Mouse (Mus musculus): ENCODE measurements around the gene Hibadh. TPM values are rescaled to one million over a fixed set of nuclear protein-coding genes. Genes with fewer than 3 reads are reported as not detected.

The Hibadh gene
- total and polyA plus RNA-seq, 3 experiments: 170 to 263 (median 218) TPM

DNA sequence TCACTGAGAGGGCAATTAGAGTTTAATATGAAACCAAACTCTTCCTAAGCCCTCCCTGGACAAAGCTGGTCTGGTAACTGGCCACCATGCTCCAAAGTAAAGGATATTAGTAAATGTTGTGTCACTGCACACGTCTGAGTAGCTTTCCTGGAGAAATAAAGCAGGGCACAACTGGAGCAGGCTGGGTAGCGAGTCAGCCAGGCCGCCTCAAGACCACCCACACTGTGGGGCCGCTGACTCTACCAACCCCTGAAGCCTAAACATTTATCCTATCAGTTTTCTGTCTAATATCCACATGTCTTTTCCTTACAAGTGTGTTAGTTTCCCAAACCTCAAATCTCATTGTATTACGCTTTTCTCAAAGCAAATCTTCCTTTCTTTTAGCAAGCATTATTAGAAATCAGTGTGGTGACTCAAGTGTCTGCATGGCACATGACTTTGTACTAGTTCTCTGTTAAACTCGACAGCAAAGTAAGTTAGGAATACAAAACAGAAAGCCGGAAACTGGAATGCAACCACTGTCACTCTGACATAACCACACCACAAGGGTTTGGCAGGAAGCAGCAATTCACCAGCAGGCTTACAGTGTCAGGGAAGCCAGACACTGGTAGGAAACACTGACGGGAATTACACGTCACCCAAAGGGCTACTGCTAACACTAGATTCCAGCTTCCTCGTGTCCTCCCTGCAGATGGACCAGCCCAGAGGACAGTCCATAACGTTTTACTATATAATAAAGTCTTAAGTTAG lies 18.3 kb downstream of the Hibadh start:
- no peak overlapping the region for H3K27ac ChIP-seq
- peaks cover 2% of the 10 kb centered on the region for H3K4me1 ChIP-seq (ENCODE audit: control insufficient read depth, insufficient read depth, low read length)
- no peaks in the 10 kb centered on the region for H3K27me3 ChIP-seq (ENCODE audit: control insufficient read depth, insufficient read depth, low read length)
- H3K9ac ChIP-seq (ENCODE audit: low read depth, low read length): no peak overlapping the region
- no peak for TF ChIP-seq POLR2A (IDR thresholded peaks at IDR 0.05; ENCODE audit: insufficient read depth, low read depth, low read length)
- WGBS: 52% methylated on average over 11 of the region's 11 CpGs
- DNase-seq: peak in 1 of 2 experiments; percentile 19
- peaks cover 7% of the 10 kb centered on the region for H3K36me3 ChIP-seq (ENCODE audit: control insufficient read depth, insufficient read depth, low read length)
- no peak overlapping the region for H3K4me3 ChIP-seq
- intact Hi-C loops (cut with DNase I): no loop called here
- no peaks in the 10 kb centered on the region for H3K79me2 ChIP-seq (replicated peaks; ENCODE audit: control insufficient read depth, insufficient read depth, low read length)

DNA sequence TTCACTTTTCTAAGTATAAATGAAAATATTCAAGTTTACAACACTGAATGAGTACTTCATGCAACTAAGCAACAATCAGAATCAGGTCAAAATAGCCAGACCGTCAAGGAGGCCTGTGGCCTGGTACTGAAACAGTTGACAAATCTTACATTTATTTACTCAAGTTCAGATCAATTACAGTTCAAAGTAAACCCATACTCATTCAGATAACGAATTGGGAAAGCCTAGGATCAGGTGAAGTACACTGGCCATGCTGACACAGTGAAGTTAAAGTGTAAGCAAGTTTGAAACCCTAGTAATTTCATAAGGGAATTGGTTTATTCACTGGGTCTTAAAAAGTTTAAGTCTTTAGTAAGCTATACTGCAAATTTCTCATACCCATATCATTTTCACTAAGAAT lies 20.1 kb downstream of the Hibadh start:
- intact Hi-C loops (cut with DNase I): no loop called here
- TF ChIP-seq POLR2A (IDR thresholded peaks at IDR 0.05; ENCODE audit: insufficient read depth, low read depth, low read length): no peak
- TF ChIP-seq CTCF (IDR thresholded peaks at IDR 0.05): no peak
- no peak for TF ChIP-seq EP300 (IDR thresholded peaks at IDR 0.05; ENCODE audit: insufficient read depth, low read depth, low read length)
- Histone ChIP-seq H3K27ac (no peak overlapping the region), H3K27me3 (ENCODE audit: control insufficient read depth, insufficient read depth, low read length) (no peaks in the 10 kb centered on the region), H3K9ac (ENCODE audit: low read depth, low read length) (no peak overlapping the region), H3K4me1 (ENCODE audit: control insufficient read depth, insufficient read depth, low read length) (peaks cover 2% of the 10 kb centered on the region), H3K36me3 (ENCODE audit: control insufficient read depth, insufficient read depth, low read length) (peaks cover 7% of the 10 kb centered on the region), H3K79me2 (replicated peaks; ENCODE audit: control insufficient read depth, insufficient read depth, low read length) (no peaks in the 10 kb centered on the region), H3K4me3 (no peak overlapping the region)
- DNase-seq: no peak
- whole genome bisulfite sequencing: 86% methylated on average over 2 of the region's 2 CpGs

- Histone ChIP-seq H3K4me1 (ENCODE audit: control insufficient read depth, insufficient read depth, low read length) (peaks cover 2% of the 10 kb centered on the region), H3K36me3 (ENCODE audit: control insufficient read depth, insufficient read depth, low read length) (no peaks in the 10 kb centered on the region; the same call in 1 of the 2 replicates), H3K79me2 (replicated peaks; ENCODE audit: control insufficient read depth, insufficient read depth, low read length) (no peaks in the 10 kb centered on the region), H3K27ac (no peak overlapping the region), H3K9ac (ENCODE audit: low read depth, low read length) (no peak overlapping the region), H3K27me3 (ENCODE audit: control insufficient read depth, insufficient read depth, low read length) (no peaks in the 10 kb centered on the region), H3K4me3 (no peak overlapping the region)
- WGBS: 40% methylated on average over 6 of the region's 6 CpGs
- intact Hi-C loops (cut with DNase I): no loop called here
- no peak for TF ChIP-seq POLR2A (IDR thresholded peaks at IDR 0.05; ENCODE audit: insufficient read depth, low read depth, low read length)
- no peak for TF ChIP-seq EP300 (IDR thresholded peaks at IDR 0.05; ENCODE audit: insufficient read depth, low read depth, low read length)
- TF ChIP-seq CTCF (IDR thresholded peaks at IDR 0.05): no peak
- DNase-seq: no peak
Observed at GRCm38 (mm10) chr6:52609626-52610352, 30.4 kb downstream of the Hibadh start.

DNA sequence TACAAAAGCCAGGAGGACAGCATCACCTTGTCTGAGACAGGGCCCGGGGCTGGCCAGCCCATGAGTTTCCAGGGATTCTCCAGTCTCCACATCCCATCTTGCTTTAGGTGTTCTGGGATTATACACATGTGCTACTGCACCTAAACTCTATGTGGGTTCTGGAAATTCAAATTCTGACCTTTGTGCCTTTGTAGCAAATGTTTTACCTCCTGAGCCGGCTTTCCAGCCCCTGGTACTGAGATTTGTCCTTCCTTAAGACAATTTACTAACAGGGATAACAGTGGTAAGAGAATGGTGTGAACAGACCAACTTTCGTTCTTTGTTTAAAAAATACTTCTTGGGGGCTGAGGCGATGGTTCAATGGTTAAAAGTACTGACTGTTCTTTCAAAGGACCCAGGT lies 32.1 kb downstream of the Hibadh start:
- H3K36me3 ChIP-seq (ENCODE audit: control insufficient read depth, insufficient read depth, low read length): no peaks in the 10 kb centered on the region; the same call in 1 of the 2 replicates
- DNase-seq: no peak
- H3K27ac ChIP-seq: no peak overlapping the region
- peaks cover 2% of the 10 kb centered on the region for H3K4me1 ChIP-seq (ENCODE audit: control insufficient read depth, insufficient read depth, low read length)
- WGBS: 96% methylated on average over 4 of the region's 4 CpGs
- TF ChIP-seq EP300 (IDR thresholded peaks at IDR 0.05; ENCODE audit: insufficient read depth, low read depth, low read length): no peak
- TF ChIP-seq POLR2A (IDR thresholded peaks at IDR 0.05; ENCODE audit: insufficient read depth, low read depth, low read length): no peak
- TF ChIP-seq CTCF (IDR thresholded peaks at IDR 0.05): no peak
- H3K27me3 ChIP-seq (ENCODE audit: control insufficient read depth, insufficient read depth, low read length): no peaks in the 10 kb centered on the region
- no peak overlapping the region for H3K4me3 ChIP-seq
- intact Hi-C loops (cut with DNase I): no loop called here
- H3K9ac ChIP-seq (ENCODE audit: low read depth, low read length): no peak overlapping the region
- no peaks in the 10 kb centered on the region for H3K79me2 ChIP-seq (replicated peaks; ENCODE audit: control insufficient read depth, insufficient read depth, low read length)

DNA sequence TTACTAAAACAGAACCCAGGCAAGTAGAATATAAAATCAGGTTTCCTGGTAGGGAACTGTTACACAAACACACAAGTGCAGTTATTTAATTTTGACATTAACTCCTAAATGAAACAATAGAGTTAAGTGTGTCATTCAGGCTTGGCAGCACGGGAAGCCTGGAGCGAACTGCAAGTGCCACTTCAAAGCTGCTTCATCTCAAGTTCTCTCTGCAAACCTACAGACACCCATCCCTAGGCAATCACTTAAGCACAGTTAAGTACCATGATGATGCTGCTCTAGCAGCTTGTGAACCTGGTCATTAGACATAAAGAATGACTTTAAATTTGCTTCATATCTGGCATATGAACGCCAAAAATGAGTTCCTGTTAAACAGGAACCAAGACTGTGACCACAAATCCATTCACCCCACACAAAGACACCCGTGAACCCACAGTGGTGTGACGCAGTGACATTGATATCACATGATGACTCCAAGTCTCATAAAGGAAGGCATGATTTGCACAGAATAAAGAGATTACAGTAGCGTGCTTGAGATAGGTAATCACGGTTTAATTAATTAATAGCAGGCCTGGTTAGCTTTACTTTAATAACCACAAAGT lies 33.3 kb downstream of the Hibadh start:
- TF ChIP-seq EP300 (IDR thresholded peaks at IDR 0.05; ENCODE audit: insufficient read depth, low read depth, low read length) (no peak), CTCF (IDR thresholded peaks at IDR 0.05) (no peak), POLR2A (IDR thresholded peaks at IDR 0.05; ENCODE audit: insufficient read depth, low read depth, low read length) (no peak)
- 87% methylated on average over 7 of the region's 7 CpGs for WGBS
- Histone ChIP-seq H3K79me2 (replicated peaks; ENCODE audit: control insufficient read depth, insufficient read depth, low read length) (no peaks in the 10 kb centered on the region), H3K36me3 (ENCODE audit: control insufficient read depth, insufficient read depth, low read length) (no peaks in the 10 kb centered on the region; the same call in 1 of the 2 replicates), H3K9ac (ENCODE audit: low read depth, low read length) (no peak overlapping the region), H3K4me1 (ENCODE audit: control insufficient read depth, insufficient read depth, low read length) (peaks cover 2% of the 10 kb centered on the region), H3K27me3 (ENCODE audit: control insufficient read depth, insufficient read depth, low read length) (no peaks in the 10 kb centered on the region), H3K27ac (no peak overlapping the region), H3K4me3 (no peak overlapping the region)
- no peak for DNase-seq
- intact Hi-C loops (cut with DNase I): no loop called here

Measured in heart, adult 2 months (tissue).